Mouse (Mus musculus) lung, embryonic 15.5 days (tissue): ENCODE data around the gene Slc12a5. TPM values are rescaled to one million over a fixed set of nuclear protein-coding genes. Genes with fewer than 3 reads are reported as not detected.
A peak's percentile ranks its signal among the peaks of the same experiment; 100 is the strongest.

Source experiments
- ATAC-seq: fragments of 200-750 bp; cut with Nextera tagmentation; 2 replicates; pipeline ENCODE4 v1.8.0; 2017; ENCODE audit warnings: moderate number of reproducible peaks, borderline replicate concordance; ENCODE audit not compliant: low FRiP score, low TSS enrichment; ENCODE audit errors: extremely low read depth
- H3K27ac ChIP-seq: fragments of 300-500 bp; sonication (generic); 2 replicates; pipeline ENCODE4 v1.5.1; 2015; ENCODE audit warnings: moderate library complexity, mild to moderate bottlenecking, inconsistent platforms
- H3K27me3 ChIP-seq: fragments of 300-500 bp; sonication (generic); 2 replicates; pipeline ENCODE4 v1.6.1; 2015; ENCODE audit warnings: inconsistent platforms
- H3K36me3 ChIP-seq: fragments of 300-500 bp; sonication (generic); 2 replicates; pipeline ENCODE4 v1.6.1; 2015; ENCODE audit warnings: inconsistent platforms
- H3K4me1 ChIP-seq: fragments of 300-500 bp; sonication (generic); 2 replicates; pipeline ENCODE4 v1.6.1; 2015; ENCODE audit warnings: inconsistent platforms
- H3K4me2 ChIP-seq: fragments of 300-500 bp; sonication (generic); 2 replicates; pipeline ENCODE4 v1.6.1; 2015; ENCODE audit warnings: inconsistent platforms, mild to moderate bottlenecking, moderate library complexity
- H3K4me3 ChIP-seq: fragments of 300-500 bp; sonication (generic); 2 replicates; pipeline ENCODE4 v1.5.1; 2015; ENCODE audit warnings: mild to moderate bottlenecking, inconsistent platforms
- H3K9ac ChIP-seq: fragments of 300-500 bp; sonication (generic); 2 replicates; pipeline ENCODE4 v1.6.1; 2015; ENCODE audit warnings: inconsistent platforms
- H3K9me3 ChIP-seq: fragments of 300-500 bp; sonication (generic); 2 replicates; pipeline ENCODE4 v1.6.1; 2016; ENCODE audit warnings: inconsistent platforms
- WGBS: fragments of 180-500 bp; shearing (Covaris S2); methylation state at CpG from one replicate; pipeline ENCODE4 v1.1.7; 2015; 5-methylcytosine and 5-hydroxymethylcytosine counted together
- polyA plus RNA-seq: library from polyadenylated mRNA; unstranded; fragments of >200 nt; fragmentation: Nextera tagmentation; extraction: Ambion mirVana; gene quantifications from 2 replicates; pipeline ENCODE4 v1.2.1, GENCODE M21; 2015

The Slc12a5 gene
- polyA plus RNA-seq, 1 experiment from 2014 or later, result 1.1 TPM

DNA sequence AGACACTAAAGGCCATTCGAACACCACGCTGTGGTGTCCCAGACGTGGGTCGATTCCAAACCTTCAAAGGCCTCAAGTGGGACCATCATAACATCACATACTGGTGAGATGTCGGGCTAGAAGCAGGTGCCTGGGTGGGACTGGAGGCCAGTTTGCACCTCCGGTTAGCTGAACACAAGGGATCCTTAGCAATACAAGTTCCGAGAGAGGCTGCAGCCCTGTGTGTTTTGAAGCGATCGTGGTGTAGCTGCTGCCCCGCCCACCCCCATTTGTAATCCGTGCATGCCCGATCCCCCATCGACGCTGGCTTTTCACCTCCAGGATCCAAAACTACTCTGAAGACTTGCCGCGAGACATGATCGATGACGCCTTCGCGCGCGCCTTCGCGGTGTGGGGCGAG is 11.6 kb upstream of the Slc12a5 start:
- Histone ChIP-seq H3K27ac (no peak overlapping the region), H3K9ac (no peak overlapping the region), H3K27me3 (peaks cover 83% of the 10 kb centered on the region), H3K4me2 (0 out of 2 replicates have a peak overlapping the region, but pooled peaks have one; percentile 26), H3K36me3 (no peaks in the 10 kb centered on the region), H3K4me3 (peak overlapping the region; percentile 2; the same call in 1 of the 2 replicates), H3K9me3 (no peaks in the 10 kb centered on the region), H3K4me1 (0 out of 2 replicates have a peak, but pooled peaks cover 3% of the 10 kb centered on the region)
- no peak for ATAC-seq
- 6% methylated on average over 25 of the region's 25 CpGs for WGBS

DNA sequence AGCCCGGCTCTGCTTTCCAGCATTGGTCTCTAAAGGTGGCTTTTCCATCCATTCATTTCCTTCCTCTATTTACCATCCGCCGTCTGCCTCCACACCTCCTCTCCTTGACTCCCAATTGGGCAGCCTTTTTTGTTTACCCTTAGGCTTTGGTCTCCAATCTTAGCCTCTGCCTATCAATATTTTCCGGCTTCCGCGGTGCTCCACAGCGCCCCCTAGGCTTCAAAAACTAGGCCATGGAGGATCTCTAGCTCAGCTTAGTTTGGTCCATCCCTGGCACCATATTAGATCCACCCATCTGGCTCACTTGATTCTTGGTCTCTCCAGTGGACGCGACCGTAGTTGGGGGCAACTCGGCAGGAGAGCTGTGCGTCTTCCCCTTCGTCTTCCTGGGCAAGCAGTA is 10.1 kb upstream of the Slc12a5 start:
- no peak overlapping the region for H3K9ac ChIP-seq
- H3K27me3 ChIP-seq, result peaks cover 88% of the 10 kb centered on the region
- no peak for ATAC-seq
- no peak overlapping the region for H3K4me3 ChIP-seq
- WGBS, result 23% methylated on average over 13 of the region's 13 CpGs
- no peaks in the 10 kb centered on the region for H3K9me3 ChIP-seq
- H3K4me1 ChIP-seq, result 0 out of 2 replicates have a peak, but pooled peaks cover 3% of the 10 kb centered on the region
- H3K27ac ChIP-seq, result no peak overlapping the region
- no peaks in the 10 kb centered on the region for H3K36me3 ChIP-seq
- no peak overlapping the region for H3K4me2 ChIP-seq

DNA sequence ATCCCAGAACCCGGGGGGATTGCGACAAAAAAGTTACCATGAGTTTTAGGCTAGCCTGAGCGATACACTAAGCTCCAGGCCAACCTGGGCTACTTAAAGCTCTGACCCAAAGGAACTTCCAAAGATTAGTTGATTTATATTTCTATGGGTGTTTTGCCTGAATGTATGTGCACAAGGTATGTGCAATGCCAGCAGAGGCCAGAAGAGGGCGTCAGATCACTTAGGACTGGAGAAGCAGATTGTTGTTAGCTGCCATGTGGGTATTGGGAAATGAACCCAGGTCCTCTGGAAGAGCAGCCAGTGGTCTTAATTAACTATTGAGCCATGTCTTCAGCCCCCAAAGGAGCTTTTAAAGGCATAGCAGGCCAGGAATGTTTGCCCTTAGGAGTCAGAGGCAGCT is 8.9 kb upstream of the Slc12a5 start:
- 79% methylated on average over 4 of the region's 4 CpGs for WGBS
- Histone ChIP-seq H3K36me3 (no peaks in the 10 kb centered on the region), H3K27me3 (peaks cover 82% of the 10 kb centered on the region), H3K4me2 (no peak overlapping the region), H3K4me1 (0 out of 2 replicates have a peak, but pooled peaks cover 3% of the 10 kb centered on the region), H3K27ac (no peak overlapping the region), H3K4me3 (no peak overlapping the region), H3K9me3 (no peaks in the 10 kb centered on the region), H3K9ac (no peak overlapping the region)
- ATAC-seq, result no peak

DNA sequence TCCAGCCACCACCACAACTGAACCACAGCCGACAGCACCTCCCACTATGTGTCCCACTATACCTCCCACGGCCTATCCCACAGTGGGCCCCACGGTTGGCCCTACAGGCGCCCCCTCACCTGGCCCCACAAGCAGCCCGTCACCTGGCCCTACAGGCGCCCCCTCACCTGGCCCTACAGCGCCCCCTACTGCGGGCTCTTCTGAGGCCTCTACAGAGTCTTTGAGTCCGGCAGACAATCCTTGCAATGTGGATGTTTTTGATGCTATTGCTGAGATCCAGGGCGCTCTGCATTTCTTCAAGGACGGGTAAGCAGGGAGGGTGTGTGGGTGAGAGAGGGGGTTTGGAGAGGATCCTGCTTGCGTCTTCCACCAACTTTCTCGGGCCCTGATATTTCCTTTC is 8.2 kb upstream of the Slc12a5 start:
- Histone ChIP-seq H3K4me3 (no peak overlapping the region), H3K4me2 (no peak overlapping the region), H3K4me1 (0 out of 2 replicates have a peak, but pooled peaks cover 3% of the 10 kb centered on the region), H3K27ac (no peak overlapping the region), H3K9me3 (no peaks in the 10 kb centered on the region), H3K9ac (no peak overlapping the region), H3K27me3 (peaks cover 78% of the 10 kb centered on the region), H3K36me3 (no peaks in the 10 kb centered on the region)
- ATAC-seq, result no peak
- WGBS, result 39% methylated on average over 13 of the region's 13 CpGs

DNA sequence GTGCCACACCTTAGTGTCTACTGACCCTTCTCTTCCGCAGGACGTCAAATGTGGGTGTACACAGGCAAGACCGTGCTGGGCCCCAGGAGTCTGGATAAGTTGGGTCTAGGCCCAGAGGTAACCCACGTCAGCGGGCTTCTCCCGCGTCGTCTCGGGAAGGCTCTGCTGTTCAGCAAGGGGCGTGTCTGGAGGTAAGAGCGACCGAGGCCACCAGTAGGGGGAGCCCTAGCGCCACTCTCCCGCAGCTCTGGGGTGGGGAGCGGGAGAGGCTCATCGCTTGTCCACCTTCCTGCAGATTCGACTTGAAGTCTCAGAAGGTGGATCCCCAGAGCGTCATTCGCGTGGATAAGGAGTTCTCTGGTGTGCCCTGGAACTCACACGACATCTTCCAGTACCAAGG is 7.4 kb upstream of the Slc12a5 start:
- peak; percentile 65; the same call in 1 of the 2 replicates for ATAC-seq
- H3K9me3 ChIP-seq, result no peaks in the 10 kb centered on the region
- H3K36me3 ChIP-seq, result no peaks in the 10 kb centered on the region
- H3K4me3 ChIP-seq, result no peak overlapping the region
- H3K27ac ChIP-seq, result no peak overlapping the region
- no peak overlapping the region for H3K9ac ChIP-seq
- H3K4me1 ChIP-seq, result 0 out of 2 replicates have a peak, but pooled peaks cover 3% of the 10 kb centered on the region
- H3K4me2 ChIP-seq, result no peak overlapping the region
- H3K27me3 ChIP-seq, result peaks cover 73% of the 10 kb centered on the region
- WGBS, result under 1% methylated on average over 21 of the region's 21 CpGs

DNA sequence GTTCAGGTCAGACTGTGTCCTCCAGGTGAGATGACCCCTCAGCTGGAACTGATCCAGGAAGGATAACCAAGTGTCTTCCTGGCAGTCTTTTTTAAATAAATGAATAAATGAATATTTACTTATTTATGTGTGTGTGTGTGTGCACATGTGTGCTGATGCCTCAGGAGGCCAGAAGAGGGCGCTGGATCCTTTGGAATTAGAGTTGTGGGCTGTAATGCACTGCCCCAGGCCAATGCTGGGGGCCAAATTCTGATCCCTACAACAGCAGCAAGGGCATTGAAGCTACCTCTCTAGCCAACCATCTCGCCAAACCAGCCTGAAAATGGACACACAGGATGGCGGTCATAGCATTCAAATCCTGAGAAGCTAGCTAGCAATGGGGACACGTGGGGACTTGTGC is 4.9 kb upstream of the Slc12a5 start:
- Histone ChIP-seq H3K4me2 (no peak overlapping the region), H3K9ac (no peak overlapping the region), H3K27ac (no peak overlapping the region), H3K9me3 (no peaks in the 10 kb centered on the region), H3K27me3 (peaks cover 48% of the 10 kb centered on the region), H3K4me3 (no peak overlapping the region), H3K4me1 (peaks cover 5% of the 10 kb centered on the region; the same call in 1 of the 2 replicates), H3K36me3 (no peaks in the 10 kb centered on the region)
- ATAC-seq, result no peak
- WGBS, result 71% methylated on average over 4 of the region's 4 CpGs

DNA sequence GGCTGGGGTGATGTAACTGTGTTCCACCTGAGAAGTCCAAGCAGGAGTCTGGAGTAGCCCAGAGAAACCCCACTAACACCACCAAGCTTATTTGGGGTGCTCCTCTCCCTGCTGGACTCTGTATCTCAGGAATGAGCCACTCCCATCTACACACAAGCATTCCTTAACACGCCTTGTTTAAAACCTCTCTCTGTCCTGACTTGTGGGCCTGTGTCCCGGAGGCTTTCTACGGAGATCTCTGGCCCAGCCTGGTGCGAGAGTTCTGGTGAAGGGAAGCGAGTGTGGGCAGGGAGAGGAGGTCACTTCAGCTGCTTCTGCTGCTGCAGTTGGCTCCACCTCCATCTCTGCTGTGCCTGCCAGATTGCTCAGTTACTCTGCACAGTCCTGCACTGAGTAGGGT is 4.4 kb upstream of the Slc12a5 start:
- H3K4me1 ChIP-seq, result peaks cover 9% of the 10 kb centered on the region; the same call in 1 of the 2 replicates
- 50% methylated on average over 5 of the region's 5 CpGs for WGBS
- H3K9ac ChIP-seq, result no peak overlapping the region
- no peak overlapping the region for H3K4me3 ChIP-seq
- no peak overlapping the region for H3K27ac ChIP-seq
- no peaks in the 10 kb centered on the region for H3K36me3 ChIP-seq
- ATAC-seq, result no peak
- H3K27me3 ChIP-seq, result peaks cover 43% of the 10 kb centered on the region
- no peaks in the 10 kb centered on the region for H3K9me3 ChIP-seq
- no peak overlapping the region for H3K4me2 ChIP-seq

DNA sequence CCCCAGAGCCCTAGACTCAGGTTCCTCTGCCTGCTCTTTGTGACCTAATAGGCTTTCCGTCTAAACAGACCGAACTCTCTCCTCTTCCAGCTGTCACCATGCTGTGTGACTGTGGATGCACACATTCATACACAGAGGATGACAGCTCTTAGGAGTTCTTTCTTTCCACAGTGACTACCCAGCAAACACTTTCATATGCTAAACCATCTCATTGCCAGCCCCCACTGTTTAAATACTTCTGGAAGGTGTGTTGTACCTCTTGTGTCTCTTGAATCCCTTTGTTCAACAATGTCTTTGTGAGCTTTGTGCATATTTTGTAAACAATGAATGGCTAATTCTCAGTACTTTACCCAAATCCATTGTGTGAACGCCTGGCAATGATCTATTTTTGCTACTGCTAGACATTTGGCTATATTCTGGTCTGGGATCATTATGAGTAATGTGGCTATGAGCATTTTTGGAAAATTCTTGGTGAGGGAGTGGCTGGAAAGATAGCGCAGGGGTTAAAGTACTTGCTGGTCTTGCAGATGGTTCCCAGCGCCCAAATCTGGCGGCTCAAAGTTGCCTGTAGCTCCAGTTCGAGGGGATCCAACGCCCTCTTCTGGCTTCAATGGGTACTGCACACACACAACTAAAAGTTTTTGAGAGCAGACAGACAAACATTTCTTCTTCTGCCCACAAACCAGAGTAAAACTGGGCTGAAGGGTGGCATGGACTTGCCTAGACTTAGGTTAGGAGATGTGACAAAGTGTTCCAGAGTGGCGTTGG is 2.9 kb upstream of the Slc12a5 start:
- H3K4me3 ChIP-seq, result no peak overlapping the region
- peaks cover 32% of the 10 kb centered on the region for H3K27me3 ChIP-seq
- H3K4me1 ChIP-seq, result peaks cover 13% of the 10 kb centered on the region; the same call in 1 of the 2 replicates
- 61% methylated on average over 9 of the region's 9 CpGs for WGBS
- no peak overlapping the region for H3K27ac ChIP-seq
- no peak for ATAC-seq
- no peak overlapping the region for H3K4me2 ChIP-seq
- H3K9me3 ChIP-seq, result no peaks in the 10 kb centered on the region
- H3K36me3 ChIP-seq, result no peaks in the 10 kb centered on the region
- H3K9ac ChIP-seq, result no peak overlapping the region

DNA sequence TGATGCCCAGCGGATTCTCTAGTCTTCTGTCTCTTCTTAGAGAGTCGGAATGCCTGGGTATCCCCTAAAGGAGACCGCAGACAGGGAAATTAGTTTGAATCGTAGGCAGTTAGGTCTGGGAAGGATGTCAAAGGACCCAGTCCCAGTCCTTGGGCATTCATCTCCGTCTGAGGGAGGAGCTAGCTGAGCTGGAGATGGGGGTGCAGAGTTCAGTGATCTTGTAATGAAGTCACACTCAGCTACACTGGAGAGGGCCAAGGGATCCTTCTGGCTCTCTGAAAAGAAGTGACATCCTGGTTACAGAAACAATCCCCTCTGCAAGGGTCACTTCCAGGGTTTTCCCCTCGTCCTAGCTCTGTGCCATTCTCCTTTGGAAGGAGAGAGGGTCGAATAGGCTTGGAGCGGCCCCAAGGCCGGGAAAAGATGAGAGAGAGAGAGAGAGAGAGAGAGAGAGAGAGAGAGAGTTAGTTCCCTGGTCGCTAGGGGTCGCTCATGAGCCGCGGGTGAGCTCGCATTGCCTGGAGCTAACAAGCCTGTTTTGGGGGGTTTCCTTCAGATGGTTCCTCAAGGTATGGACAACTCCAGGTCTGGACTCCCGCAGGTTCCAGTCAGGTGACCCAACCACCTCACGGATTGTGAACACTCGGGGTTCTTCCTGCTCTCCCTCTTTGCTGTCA is 1.0 kb downstream of the Slc12a5 start:
- H3K27me3 ChIP-seq, result peaks cover 30% of the 10 kb centered on the region
- no peaks in the 10 kb centered on the region for H3K36me3 ChIP-seq
- peak overlapping the region; percentile 74 for H3K4me2 ChIP-seq
- no peak overlapping the region for H3K9ac ChIP-seq
- no peak overlapping the region for H3K27ac ChIP-seq
- ATAC-seq, result no peak
- H3K9me3 ChIP-seq, result no peaks in the 10 kb centered on the region
- WGBS, result 10% methylated on average over 17 of the region's 17 CpGs
- peaks cover 10% of the 10 kb centered on the region; the same call in 1 of the 2 replicates for H3K4me1 ChIP-seq
- peak overlapping the region; percentile 56; the same call in 1 of the 2 replicates for H3K4me3 ChIP-seq

DNA sequence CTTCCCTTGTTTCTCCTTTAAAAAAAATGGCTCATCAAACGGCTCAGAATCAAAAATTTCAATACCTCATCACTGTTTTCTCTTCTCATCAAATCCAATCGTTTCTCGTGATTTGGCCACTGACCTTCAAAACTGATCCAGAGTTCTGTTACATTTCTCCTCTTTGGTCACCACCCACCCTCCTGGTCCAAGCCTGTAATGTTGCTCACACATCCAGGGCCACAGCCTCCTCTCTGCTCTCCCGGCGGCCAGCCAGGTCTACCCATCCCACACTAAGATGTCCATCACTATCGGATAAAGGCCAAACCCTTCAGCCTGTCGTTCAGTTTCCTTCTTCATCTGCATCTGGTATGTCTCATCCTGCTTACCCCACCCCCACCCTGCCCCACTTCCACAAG is 1.6 kb downstream of the Slc12a5 start:
- Histone ChIP-seq H3K9ac (no peak overlapping the region), H3K9me3 (no peaks in the 10 kb centered on the region)
- ATAC-seq, result no peak

DNA sequence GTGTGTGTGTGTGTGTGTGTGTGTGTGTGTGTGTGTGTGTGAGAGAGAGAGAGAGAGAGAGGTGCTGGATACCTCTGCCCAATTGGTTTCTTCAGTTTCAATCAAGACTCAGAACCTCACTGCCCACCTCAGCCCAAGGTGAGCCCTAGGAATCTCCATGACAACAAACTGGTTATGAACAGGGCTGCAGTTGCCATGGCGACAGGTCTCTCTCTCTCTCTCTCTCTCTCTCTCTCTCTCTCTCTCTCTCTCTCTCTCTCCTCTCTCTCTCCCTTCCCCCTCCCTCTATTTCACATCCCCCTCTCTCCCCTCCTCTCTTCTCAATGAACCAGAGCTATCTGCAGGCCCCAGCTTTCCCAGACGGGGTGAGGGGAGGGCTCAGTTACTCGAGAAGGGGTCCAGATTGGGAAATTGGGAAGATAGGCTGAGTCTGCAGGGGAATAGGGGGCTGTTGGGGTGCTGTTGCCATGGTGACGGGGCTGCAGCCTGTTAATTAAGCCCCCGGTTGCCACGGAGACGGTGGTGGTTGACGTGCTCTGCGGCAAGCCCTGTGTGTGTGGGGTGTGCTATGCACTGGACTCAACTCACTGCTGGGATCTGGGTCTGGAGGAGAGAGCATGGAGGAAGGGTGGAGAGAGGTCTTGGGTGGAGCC is 3.8 kb downstream of the Slc12a5 start:
- no peak overlapping the region for H3K9ac ChIP-seq
- H3K9me3 ChIP-seq, result no peaks in the 10 kb centered on the region
- H3K4me2 ChIP-seq, result no peak overlapping the region
- peaks cover 52% of the 10 kb centered on the region for H3K27me3 ChIP-seq
- H3K4me3 ChIP-seq, result no peak overlapping the region
- WGBS, result 47% methylated on average over 9 of the region's 9 CpGs
- H3K4me1 ChIP-seq, result peaks cover 17% of the 10 kb centered on the region
- no peak overlapping the region for H3K27ac ChIP-seq
- ATAC-seq, result no peak
- H3K36me3 ChIP-seq, result no peaks in the 10 kb centered on the region

More for the DNA sequence above, 1.6 kb downstream of the Slc12a5 start:
- peaks cover 35% of the 10 kb centered on the region for H3K27me3 ChIP-seq
- no peak overlapping the region for H3K27ac ChIP-seq
- 37% methylated on average over 7 of the region's 7 CpGs for WGBS
- H3K4me1 ChIP-seq, result peaks cover 10% of the 10 kb centered on the region; the same call in 1 of the 2 replicates
- no peak overlapping the region for H3K4me3 ChIP-seq
- no peaks in the 10 kb centered on the region for H3K36me3 ChIP-seq
- no peak overlapping the region for H3K4me2 ChIP-seq
